Mouse (Mus musculus) heart, postnatal 14 days (tissue): ENCODE measurements around the gene Cyp2d22. TPM values are rescaled to one million over a fixed set of nuclear protein-coding genes. Genes with fewer than 3 reads are reported as not detected.

Experiments
- DNase-seq, 2 experiments: peaks; one replicate each; pipeline ENCODE4 v3.0.0; 2021 to 2022
- intact Hi-C: fragments of 180-260 bp; cut with DNase I; formaldehyde crosslinking; loops from one replicate; pipeline ENCODE4 v1.15.1; 2025
- total RNA-seq, 2 experiments: library from RNA; stranded (reverse); gene quantifications; 2 replicates each; pipeline ENCODE4 v1.2.3; 2021

The Cyp2d22 gene
- total RNA-seq, 2 experiments from 2014 or later: 21.9 to 25.7 TPM

- intact Hi-C loops: no loop called here
- no peak for DNase-seq
These were observed 31.6 kb downstream of the Cyp2d22 start for GRCm38 (mm10) chr15:82348258-82348998.

- no peak for DNase-seq
- intact Hi-C loops: no loop called here
These were observed 32.2 kb downstream of the Cyp2d22 start for GRCm38 (mm10) chr15:82347852-82348251.

- no peak for DNase-seq
- intact Hi-C loops: no loop called here
These were observed 32.8 kb downstream of the Cyp2d22 start for GRCm38 (mm10) chr15:82347303-82347676.

GRCm38 (mm10) chr15:82346580-82347302 is 33.3 kb downstream of the Cyp2d22 start:
- intact Hi-C loops: no loop called here
- DNase-seq: no peak

- peak; percentile 96 to 97 for DNase-seq
- intact Hi-C loops: no loop called here
These were observed 34.1 kb downstream of the Cyp2d22 start for GRCm38 (mm10) chr15:82345820-82346470.

- intact Hi-C loops: no loop called here
- DNase-seq: no peak
These were observed 35.1 kb downstream of the Cyp2d22 start for GRCm38 (mm10) chr15:82344971-82345370.

GRCm38 (mm10) chr15:82343368-82344287 is 36.4 kb downstream of the Cyp2d22 start:
- intact Hi-C loops: no loop called here
- DNase-seq: no peak

- no peak for DNase-seq
- intact Hi-C loops: no loop called here
These were observed 37.5 kb downstream of the Cyp2d22 start for GRCm38 (mm10) chr15:82342543-82342935.

GRCm38 (mm10) chr15:82341675-82342542 is 38.2 kb downstream of the Cyp2d22 start:
- DNase-seq: no peak
- intact Hi-C loops: no loop called here

GRCm38 (mm10) chr15:82341036-82341501 is 39.0 kb downstream of the Cyp2d22 start:
- intact Hi-C loops: no loop called here
- DNase-seq: peak; percentile 71 to 74

- intact Hi-C loops: no loop called here
- no peak for DNase-seq
These were observed 39.5 kb downstream of the Cyp2d22 start for GRCm38 (mm10) chr15:82340414-82341035.

- intact Hi-C loops: no loop called here
- DNase-seq: no peak
These were observed 40.3 kb downstream of the Cyp2d22 start for GRCm38 (mm10) chr15:82339634-82340254.

- intact Hi-C loops: no loop called here
- no peak for DNase-seq
These were observed 40.9 kb downstream of the Cyp2d22 start for GRCm38 (mm10) chr15:82339150-82339549.

- peak; percentile 98 to 99 for DNase-seq
- intact Hi-C loops: no loop called here
These were observed 41.4 kb downstream of the Cyp2d22 start, which contains the start of the genes Naga, Pheta2 and Smdt1 for GRCm38 (mm10) chr15:82338593-82339112. TSS of gene Naga (minus strand) at chr15:82338925. TSS of gene Pheta2 (plus strand) at chr15:82338942. TSS of gene Smdt1 (plus strand) at chr15:82338959.

- intact Hi-C loops: no loop called here
- no peak for DNase-seq
These were observed 42.2 kb downstream of the Cyp2d22 start for GRCm38 (mm10) chr15:82337875-82338274.

GRCm38 (mm10) chr15:82336629-82337028 is 43.4 kb downstream of the Cyp2d22 start:
- DNase-seq: no peak
- intact Hi-C loops: no loop called here

- DNase-seq: no peak
- intact Hi-C loops: no loop called here
These were observed 44.9 kb downstream of the Cyp2d22 start for GRCm38 (mm10) chr15:82335194-82335593.

- intact Hi-C loops: no loop called here
- no peak for DNase-seq
These were observed 54.7 kb downstream of the Cyp2d22 start for GRCm38 (mm10) chr15:82325382-82325781.
